Mouse (Mus musculus) lung, adult 2 months (tissue): Measurements from ENCODE around the gene Igf2bp3.

Experiments used
- CTCF ChIP-seq: fragments of 200-500 bp; IDR thresholded peaks from 2 replicates; pipeline ENCODE4 v1.5.1; 2011; ENCODE audit warnings: mild to moderate bottlenecking, low read length, control low read depth; ENCODE audit not compliant: insufficient read depth
- POLR2A ChIP-seq: fragments of 200-500 bp; IDR thresholded peaks from 2 replicates; pipeline ENCODE4 v1.6.1; 2011; ENCODE audit warnings: low read depth, mild to moderate bottlenecking, control low read depth, low read length, borderline replicate concordance; ENCODE audit errors: extremely low read depth

GRCm38 (mm10) chr6:49146461-49146860 is 68.3 kb downstream of the Igf2bp3 start:
- TF ChIP-seq CTCF (no peak), POLR2A (no peak)
